Comparison of ENCODE assay signal across 10 mouse cellular contexts in genomic region chr7:111259630-111260574, GRCm38 (mm10).
DNase-seq lines count a peak whose midpoint lies in the region; ATAC-seq lines count a peak whose summit lies in the region.
"Had no signal": no experiment of that assay in that cellular context is flagged by ENCODE, and none has a peak within 500 bp of the region (broad histone marks: within the 10 kb centered on the region; RNA-seq: fewer than 3 reads in every experiment).

No protein-coding gene starts in this region.

- DNase-seq in embryonic facial prominence, embryonic 10.5 days (ENCODE audit: low spot score): no peak
- no peak for DNase-seq in limb, embryonic 10.5 days (ENCODE audit: low spot score)
- DNase-seq in adrenal gland, postnatal 14 days: peak; percentile 67
- DNase-seq in lung, postnatal 25 days (ENCODE audit: low spot score): peak; percentile 38
- no peak for DNase-seq in left cerebral cortex, postnatal 25 days (ENCODE audit: low spot score in 2 of 2)
- DNase-seq: gastrocnemius, postnatal 25 days had no signal

- H3K4me1 ChIP-seq in embryonic facial prominence, embryonic 13.5 days: 0 out of 2 replicates have a peak, but pooled peaks cover 4% of the 10 kb centered on the region
- H3K4me1 ChIP-seq in embryonic facial prominence, embryonic 10.5 days: no peaks in the 10 kb centered on the region
- H3K4me1 ChIP-seq in limb, embryonic 12.5 days (replicated peaks): no peaks in the 10 kb centered on the region
- H3K4me1 ChIP-seq in limb, embryonic 10.5 days: no peaks in the 10 kb centered on the region
- H3K4me1 ChIP-seq in liver, embryonic 12.5 days: no peaks in the 10 kb centered on the region

- no peak overlapping the region for H3K4me3 ChIP-seq in embryonic facial prominence, embryonic 13.5 days
- no peak overlapping the region for H3K4me3 ChIP-seq in embryonic facial prominence, embryonic 10.5 days
- no peak overlapping the region for H3K4me3 ChIP-seq in limb, embryonic 12.5 days (replicated peaks)
- no peak overlapping the region for H3K4me3 ChIP-seq in limb, embryonic 10.5 days
- no peak overlapping the region for H3K4me3 ChIP-seq in liver, embryonic 12.5 days
- H3K4me3 ChIP-seq: left cerebral cortex, adult 2 months had no signal

- H3K9me3 ChIP-seq in embryonic facial prominence, embryonic 13.5 days: no peaks in the 10 kb centered on the region
- no peaks in the 10 kb centered on the region for H3K9me3 ChIP-seq in embryonic facial prominence, embryonic 10.5 days
- no peaks in the 10 kb centered on the region for H3K9me3 ChIP-seq in limb, embryonic 12.5 days
- H3K9me3 ChIP-seq in limb, embryonic 10.5 days (replicated peaks): no peaks in the 10 kb centered on the region
- H3K9me3 ChIP-seq in liver, embryonic 12.5 days (replicated peaks): no peaks in the 10 kb centered on the region

- ATAC-seq in embryonic facial prominence, embryonic 13.5 days (ENCODE audit: insufficient number of reproducible peaks, insufficient read depth, low FRiP score, low TSS enrichment, low read depth): no peak
- ATAC-seq in limb, embryonic 12.5 days (ENCODE audit: insufficient number of reproducible peaks, insufficient read depth, low FRiP score, low TSS enrichment, low read depth): no peak
- no peak for ATAC-seq in liver, embryonic 12.5 days

- H3K27me3 ChIP-seq in embryonic facial prominence, embryonic 13.5 days: no peaks in the 10 kb centered on the region
- H3K27me3 ChIP-seq in embryonic facial prominence, embryonic 10.5 days (replicated peaks; ENCODE audit: low read depth, poor library complexity, severe bottlenecking): no peaks in the 10 kb centered on the region
- H3K27me3 ChIP-seq in limb, embryonic 12.5 days: no peaks in the 10 kb centered on the region; the same call in 1 of the 2 replicates
- no peaks in the 10 kb centered on the region for H3K27me3 ChIP-seq in limb, embryonic 10.5 days (ENCODE audit: low read depth, poor library complexity, severe bottlenecking)
- no peaks in the 10 kb centered on the region for H3K27me3 ChIP-seq in liver, embryonic 12.5 days (replicated peaks)

- H3K36me3 ChIP-seq in embryonic facial prominence, embryonic 13.5 days: no peaks in the 10 kb centered on the region
- H3K36me3 ChIP-seq in embryonic facial prominence, embryonic 10.5 days (replicated peaks): no peaks in the 10 kb centered on the region
- no peaks in the 10 kb centered on the region for H3K36me3 ChIP-seq in limb, embryonic 12.5 days
- H3K36me3 ChIP-seq in limb, embryonic 10.5 days: no peaks in the 10 kb centered on the region
- H3K36me3 ChIP-seq in liver, embryonic 12.5 days: no peaks in the 10 kb centered on the region

- H3K27ac ChIP-seq in embryonic facial prominence, embryonic 13.5 days: peak overlapping the region; percentile 28; the same call in 1 of the 2 replicates
- H3K27ac ChIP-seq in embryonic facial prominence, embryonic 10.5 days (replicated peaks): no peak overlapping the region
- peak overlapping the region; percentile 53; the same call in 1 of the 2 replicates for H3K27ac ChIP-seq in limb, embryonic 12.5 days
- H3K27ac ChIP-seq in limb, embryonic 10.5 days: no peak overlapping the region
- no peak overlapping the region for H3K27ac ChIP-seq in liver, embryonic 12.5 days
- H3K27ac ChIP-seq: left cerebral cortex, adult 2 months had no signal

- 63% methylated on average over 11 of the region's 11 CpGs for WGBS in embryonic facial prominence, embryonic 13.5 days
- WGBS in embryonic facial prominence, embryonic 10.5 days: 82% methylated on average over 11 of the region's 11 CpGs
- WGBS in limb, embryonic 12.5 days: 56% methylated on average over 11 of the region's 11 CpGs
- 72% methylated on average over 11 of the region's 11 CpGs for WGBS in limb, embryonic 10.5 days
- WGBS in liver, embryonic 12.5 days (ENCODE audit: insufficient replicate concordance): 65% methylated on average over 11 of the region's 11 CpGs

- intact Hi-C loops in left cerebral cortex, postnatal 25 days (cut with DNase I): no loop called here

- no peak overlapping the region for H3K4me2 ChIP-seq in embryonic facial prominence, embryonic 13.5 days
- no peak overlapping the region for H3K4me2 ChIP-seq in limb, embryonic 12.5 days
- H3K4me2 ChIP-seq in liver, embryonic 12.5 days: no peak overlapping the region

- H3K9ac ChIP-seq in embryonic facial prominence, embryonic 13.5 days: no peak overlapping the region
- H3K9ac ChIP-seq in limb, embryonic 12.5 days (replicated peaks): no peak overlapping the region
- H3K9ac ChIP-seq in liver, embryonic 12.5 days: no peak overlapping the region

Comparison
In these comparisons a context has a peak if more than half of its experiments do, and no peak if none do; other contexts are left out.
1. H3K27ac ChIP-seq: peak in embryonic facial prominence, embryonic 13.5 days (single experiment) and limb, embryonic 12.5 days (single experiment); none in embryonic facial prominence, embryonic 10.5 days (single experiment), limb, embryonic 10.5 days (single experiment) and liver, embryonic 12.5 days (single experiment).
2. DNase-seq: peak in adrenal gland, postnatal 14 days (single experiment) and lung, postnatal 25 days (single experiment); none in embryonic facial prominence, embryonic 10.5 days (single experiment), limb, embryonic 10.5 days (single experiment) and left cerebral cortex, postnatal 25 days (0 of 2).